Mouse (Mus musculus) neural tube, embryonic 12.5 days (tissue): Measurements from ENCODE around the gene Ttc16. TPM values are rescaled to one million over a fixed set of nuclear protein-coding genes. Genes with fewer than 3 reads are reported as not detected.

Experiments used
- ATAC-seq: fragments of 200-750 bp; cut with Nextera tagmentation; 2 replicates; pipeline ENCODE4 v1.8.0; 2017; ENCODE audit warnings: low read depth, mild to moderate bottlenecking, moderate TSS enrichment, moderate library complexity; ENCODE audit not compliant: low FRiP score
- H3K27ac ChIP-seq: fragments of 300-500 bp; sonication (generic); 2 replicates; pipeline ENCODE4 v1.5.1; 2016
- H3K27me3 ChIP-seq: fragments of 300-500 bp; sonication (generic); replicated peaks from 2 replicates; pipeline ENCODE4 v1.6.1; 2016; ENCODE audit warnings: mild to moderate bottlenecking
- H3K36me3 ChIP-seq: fragments of 300-500 bp; sonication (generic); 2 replicates; pipeline ENCODE4 v1.6.1; 2016; ENCODE audit warnings: mild to moderate bottlenecking
- H3K4me1 ChIP-seq: fragments of 300-500 bp; sonication (generic); 2 replicates; pipeline ENCODE4 v1.6.1; 2016
- H3K4me2 ChIP-seq: fragments of 300-500 bp; sonication (generic); replicated peaks from 2 replicates; pipeline ENCODE4 v1.6.1; 2016; ENCODE audit warnings: mild to moderate bottlenecking
- H3K4me3 ChIP-seq: fragments of 300-500 bp; sonication (generic); 2 replicates; pipeline ENCODE4 v1.5.1; 2016
- H3K9ac ChIP-seq: fragments of 300-500 bp; sonication (generic); 2 replicates; pipeline ENCODE4 v1.6.1; 2016; ENCODE audit warnings: mild to moderate bottlenecking
- H3K9me3 ChIP-seq: fragments of 300-500 bp; sonication (generic); 2 replicates; pipeline ENCODE4 v1.6.1; 2016; ENCODE audit warnings: mild to moderate bottlenecking
- WGBS: fragments of 180-500 bp; shearing (Covaris S2); methylation state at CpG from one replicate; pipeline ENCODE4 v1.1.7; 2016; 5-methylcytosine and 5-hydroxymethylcytosine counted together
- microRNA counts: library from miRNA; unstranded; fragments of <30 nt; microRNA quantifications from one replicate; lab custom pipeline; 2017
- microRNA-seq: library from miRNA; unstranded; fragments of <30 nt; microRNA quantifications from one replicate; pipeline ENCODE4, GENCODE M21; 2017
- polyA plus RNA-seq: library from polyadenylated mRNA; unstranded; fragments of >200 nt; fragmentation: Nextera tagmentation; extraction: Ambion mirVana; gene quantifications from 2 replicates; pipeline ENCODE4 v1.2.1, GENCODE M21; 2016

The Ttc16 gene
- polyA plus RNA-seq, 1 experiment from 2014 or later, result 0.32 TPM

- Histone ChIP-seq H3K27me3 (no peaks in the 10 kb centered on the region), H3K4me3 (no peak overlapping the region), H3K36me3 (peaks cover 53% of the 10 kb centered on the region), H3K9ac (no peak overlapping the region), H3K27ac (no peak overlapping the region), H3K9me3 (no peaks in the 10 kb centered on the region), H3K4me2 (no peak overlapping the region), H3K4me1 (peaks cover 24% of the 10 kb centered on the region)
- 87% methylated on average over 5 of the region's 5 CpGs for WGBS
- no peak for ATAC-seq
These were observed 65.0 kb downstream of the Ttc16 start for GRCm38 (mm10) chr2:32710425-32710824.

- H3K27ac ChIP-seq, result no peak overlapping the region
- H3K27me3 ChIP-seq, result no peaks in the 10 kb centered on the region
- no peak overlapping the region for H3K4me2 ChIP-seq
- H3K4me1 ChIP-seq, result peaks cover 22% of the 10 kb centered on the region
- no peak overlapping the region for H3K4me3 ChIP-seq
- no peaks in the 10 kb centered on the region for H3K9me3 ChIP-seq
- ATAC-seq, result no peak
- H3K36me3 ChIP-seq, result peaks cover 61% of the 10 kb centered on the region
- 94% methylated on average over 20 of the region's 20 CpGs for WGBS
- H3K9ac ChIP-seq, result no peak overlapping the region
These were observed 65.8 kb downstream of the Ttc16 start for GRCm38 (mm10) chr2:32709521-32710137.

- no peaks in the 10 kb centered on the region for H3K9me3 ChIP-seq
- no peak overlapping the region for H3K4me2 ChIP-seq
- no peak overlapping the region for H3K27ac ChIP-seq
- H3K27me3 ChIP-seq, result no peaks in the 10 kb centered on the region
- WGBS, result 40% methylated on average over 3 of the region's 3 CpGs
- peaks cover 70% of the 10 kb centered on the region for H3K36me3 ChIP-seq
- H3K4me3 ChIP-seq, result no peak overlapping the region
- H3K4me1 ChIP-seq, result peaks cover 12% of the 10 kb centered on the region
- H3K9ac ChIP-seq, result no peak overlapping the region
- ATAC-seq, result no peak
These were observed 66.8 kb downstream of the Ttc16 start for GRCm38 (mm10) chr2:32708643-32709042.

MicroRNAs within 50 kb of the gene (microRNA counts, 519-probe panel; counts per million panel counts)
- microRNA mmu-miR-2861 (lab: Ali Mortazavi, UCI), result 342 counts per million, percentile 67 among the panel's probes with 10 or more counts

Small RNA genes lying within 50 kb of the gene (microRNA-seq; reads per million reads assigned to microRNA genes)
- not detected for gene Mir2861
- gene Mir3960, result not detected

Other genes starting within 250 kb of the Ttc16 start
- gene Fam102a, start 240.3 kb downstream of the Ttc16 start, polyA plus RNA-seq, result 11.5 and 14.4 TPM in 2 replicates
- gene Dpm2, start 204.8 kb downstream of the Ttc16 start, polyA plus RNA-seq, result 121 and 124 TPM in 2 replicates
- 3.9 and 4.0 TPM in 2 replicates for gene Pip5kl1, start 200.8 kb downstream of the Ttc16 start, polyA plus RNA-seq
- 0.25 and 0.69 TPM in 2 replicates for gene 9430097D07Rik, start 199.9 kb downstream of the Ttc16 start, polyA plus RNA-seq
- gene St6galnac4, start 188.5 kb downstream of the Ttc16 start, polyA plus RNA-seq, result 20.4 and 21.4 TPM in 2 replicates
- 10.1 and 11.5 TPM in 2 replicates for gene St6galnac6, start 175.9 kb downstream of the Ttc16 start, polyA plus RNA-seq
- 46.6 and 50.4 TPM in 2 replicates for gene Ak1, start 153.9 kb downstream of the Ttc16 start, polyA plus RNA-seq
- 28.8 and 33.0 TPM in 2 replicates for gene Eng, start 129.0 kb downstream of the Ttc16 start, polyA plus RNA-seq
- gene Fpgs, start 71.5 kb downstream of the Ttc16 start, polyA plus RNA-seq, result 16.4 and 17.3 TPM in 2 replicates
- 97.8 and 103 TPM in 2 replicates for gene Cdk9, start 62.6 kb downstream of the Ttc16 start, polyA plus RNA-seq
- gene Sh2d3c, start 54.6 kb downstream of the Ttc16 start, polyA plus RNA-seq, result 41.8 and 45.1 TPM in 2 replicates
- gene 6330409D20Rik, start 34.6 kb downstream of the Ttc16 start, polyA plus RNA-seq, result 2.1 and 3.1 TPM in 2 replicates
- 55.5 and 56.1 TPM in 2 replicates for gene Tor2a, start 18.4 kb downstream of the Ttc16 start, polyA plus RNA-seq
- gene Ptrh1, start 153 bp upstream of the Ttc16 start, polyA plus RNA-seq, result 4.3 and 5.5 TPM in 2 replicates
- gene Cfap157, start 8.8 kb upstream of the Ttc16 start, polyA plus RNA-seq, result 0.82 and 1.6 TPM in 2 replicates
- 121 and 130 TPM in 2 replicates for gene Stxbp1, start 71.6 kb upstream of the Ttc16 start, polyA plus RNA-seq
- 39.6 and 40.3 TPM in 2 replicates for gene Fam129b, start 100.5 kb upstream of the Ttc16 start, polyA plus RNA-seq
- gene Rpl12, start 185.9 kb upstream of the Ttc16 start, polyA plus RNA-seq, result 108 and 122 TPM in 2 replicates
- gene Lrsam1, start 186.0 kb upstream of the Ttc16 start, polyA plus RNA-seq, result 17.8 and 22.3 TPM in 2 replicates
- 25.0 and 26.3 TPM in 2 replicates for gene Slc2a8, start 206.4 kb upstream of the Ttc16 start, polyA plus RNA-seq